Mouse (Mus musculus) left cerebral cortex, postnatal 25 days (tissue): Measurements from ENCODE around the gene Msh3. TPM values are rescaled to one million over a fixed set of nuclear protein-coding genes. Genes with fewer than 3 reads are reported as not detected.
A peak's percentile ranks its signal among the peaks of the same experiment; 100 is the strongest.
"Not testable (repeated sequence)": the region's sequence is repeated elsewhere in the genome, so short reads cannot be mapped to it uniquely, and the experiment has no call there.

Experiments used
- DNase-seq, 2 experiments: peaks; one replicate each; pipeline ENCODE4 v3.0.0; 2022; ENCODE audit warnings: low spot score in 2 of 2, mixed read lengths in 1 of 2
- intact Hi-C: fragments of 180-260 bp; cut with DNase I; formaldehyde crosslinking; loops from one replicate; pipeline ENCODE4 v1.15.1; 2025
- total RNA-seq, 2 experiments: library from RNA; stranded (reverse); gene quantifications; 2 replicates each; pipeline ENCODE4 v1.2.3; 2021

Gene Msh3
- total RNA-seq, 2 experiments from 2014 or later = 22.7 to 24.9 TPM

DNA sequence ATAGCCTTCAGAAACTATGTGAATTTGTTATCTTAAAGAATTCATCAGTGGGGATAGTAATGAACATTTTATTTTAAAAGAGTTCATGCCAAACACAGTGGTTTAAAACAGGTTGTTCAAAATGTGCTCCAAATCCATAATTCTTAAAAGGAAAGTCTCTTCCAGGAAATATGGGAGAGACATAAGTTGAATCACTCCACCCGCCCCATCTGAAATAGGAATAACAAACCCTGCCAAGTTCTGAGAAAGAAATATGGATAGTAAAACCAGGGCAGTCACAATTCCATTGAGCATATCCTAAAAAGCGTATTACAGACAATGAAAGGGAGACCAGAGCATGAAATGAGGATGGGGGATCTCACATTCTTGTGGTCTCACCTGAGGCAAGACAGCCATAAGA, 157.9 kb downstream of the Msh3 start:
- DNase-seq = peak in 1 of 2 experiments; percentile 52
- intact Hi-C loops = no loop called here

DNA sequence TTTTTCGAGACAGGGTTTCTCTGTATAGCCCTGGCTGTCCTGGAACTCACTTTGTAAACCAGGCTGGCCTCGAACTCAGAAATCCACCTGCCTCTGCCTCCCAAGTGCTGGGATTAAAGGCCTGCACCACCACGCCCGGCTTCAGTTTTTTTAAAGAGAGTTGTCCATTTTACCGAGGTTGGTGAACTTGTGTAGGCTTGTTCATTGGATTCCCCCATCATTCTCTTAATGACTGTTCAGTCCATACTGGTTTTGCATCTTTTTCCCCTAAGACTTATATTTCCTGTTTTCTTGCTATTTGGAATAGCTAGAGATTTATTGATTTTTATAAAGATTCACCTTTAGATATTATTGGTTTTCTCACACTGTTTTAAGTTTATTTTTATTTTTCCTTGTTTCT, 161.0 kb downstream of the Msh3 start:
- intact Hi-C loops, DNase-seq: not testable (repeated sequence)

DNA sequence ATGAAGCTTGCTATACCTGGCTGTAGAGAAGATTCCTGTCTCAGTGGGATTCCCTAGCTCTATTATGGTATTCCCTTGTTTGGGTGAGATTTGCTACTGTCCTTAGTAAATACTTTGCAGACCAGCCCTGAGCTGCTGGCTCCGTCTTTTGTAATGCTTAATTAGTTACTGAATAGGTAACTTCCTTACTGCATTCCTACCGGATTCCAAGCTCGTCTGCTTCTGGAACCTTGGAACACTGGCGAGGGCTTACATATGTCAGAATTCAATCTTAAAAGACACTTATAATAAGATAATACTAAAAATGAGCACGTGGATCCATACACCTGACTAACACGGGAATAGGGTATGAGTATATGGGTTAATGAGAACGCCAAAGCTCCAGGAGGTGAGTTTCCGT, 182.1 kb downstream of the Msh3 start:
- DNase-seq, intact Hi-C loops: not testable (repeated sequence)

Other genes with a start within 250 kb of the Msh3 start
- 100 to 1,000 TPM; 192 to 196 TPM for gene Rasgrf2, start 223.3 kb downstream of the Msh3 start, total RNA-seq
- not detected for gene Gm20379, start 49.0 kb downstream of the Msh3 start, total RNA-seq
- gene Dhfr, start 277 bp downstream of the Msh3 start, total RNA-seq = 1 to 10 TPM; 1.1 to 1.3 TPM
- 10 to 100 TPM; 18.2 to 20.5 TPM for gene Ankrd34b, start 70.9 kb upstream of the Msh3 start, total RNA-seq
- 10 to 100 TPM; 10.6 to 11.2 TPM for gene Fam151b, start 129.0 kb upstream of the Msh3 start, total RNA-seq
- 10 to 100 TPM; 17.0 to 18.6 TPM for gene Zfyve16, start 175.9 kb upstream of the Msh3 start, total RNA-seq
- gene Spz1, start 221.2 kb upstream of the Msh3 start, total RNA-seq = not detected